Mouse (Mus musculus) midbrain, embryonic 16.5 days (tissue): ENCODE measurements around the gene Pomgnt1. TPM values are rescaled to one million over a fixed set of nuclear protein-coding genes. Genes with fewer than 3 reads are reported as not detected.

Experiments
- ATAC-seq: fragments of 200-750 bp; cut with Nextera tagmentation; 2 replicates; pipeline ENCODE4 v1.8.0; 2017; ENCODE audit warnings: moderate TSS enrichment
- H3K27ac ChIP-seq: fragments of 300-500 bp; sonication (generic); 2 replicates; pipeline ENCODE4 v1.5.1; 2014; ENCODE audit warnings: mild to moderate bottlenecking, low read length, mixed read lengths
- H3K27me3 ChIP-seq: fragments of 300-500 bp; sonication (generic); 2 replicates; pipeline ENCODE4 v1.6.1; 2014; ENCODE audit warnings: low read depth, low read length, mixed read lengths; ENCODE audit not compliant: control insufficient read depth, insufficient read depth
- H3K36me3 ChIP-seq: fragments of 300-500 bp; sonication (generic); 2 replicates; pipeline ENCODE4 v1.6.1; 2014; ENCODE audit warnings: mild to moderate bottlenecking, low read length, moderate library complexity, mixed read lengths; ENCODE audit not compliant: control insufficient read depth, insufficient read depth
- H3K4me1 ChIP-seq: fragments of 300-500 bp; sonication (generic); 2 replicates; pipeline ENCODE4 v1.6.1; 2014; ENCODE audit warnings: mild to moderate bottlenecking, low read length, mixed read lengths; ENCODE audit not compliant: control insufficient read depth, insufficient read depth
- H3K4me2 ChIP-seq: fragments of 300-500 bp; sonication (generic); 2 replicates; pipeline ENCODE4 v1.6.1; 2014; ENCODE audit warnings: mild to moderate bottlenecking, low read length, mixed read lengths
- H3K4me3 ChIP-seq: fragments of 300-500 bp; sonication (generic); 2 replicates; pipeline ENCODE4 v1.5.1; 2014; ENCODE audit warnings: low read depth, mild to moderate bottlenecking, low read length, moderate library complexity, mixed read lengths
- H3K9ac ChIP-seq: fragments of 300-500 bp; sonication (generic); 2 replicates; pipeline ENCODE4 v1.6.1; 2014; ENCODE audit warnings: low read depth, low read length, mixed read lengths
- H3K9me3 ChIP-seq: fragments of 300-500 bp; sonication (generic); replicated peaks from 2 replicates; pipeline ENCODE4 v1.6.1; 2014; ENCODE audit warnings: mild to moderate bottlenecking, low read length, mixed read lengths; ENCODE audit not compliant: control insufficient read depth, poor library complexity, severe bottlenecking
- WGBS: fragments of 180-500 bp; shearing (Covaris S2); extraction: QIAGEN DNeasy Blood & Tissue Kit; methylation state at CpG from one replicate; pipeline ENCODE4 v1.1.7; 2014; 5-methylcytosine and 5-hydroxymethylcytosine counted together
- polyA plus RNA-seq: library from polyadenylated mRNA; unstranded; fragments of >200 nt; fragmentation: Nextera tagmentation; extraction: Ambion mirVana; gene quantifications from 2 replicates; pipeline ENCODE4 v1.2.1, GENCODE M21; 2015

Pomgnt1 gene
- polyA plus RNA-seq, 1 experiment from 2014 or later: 68.8 TPM

- under 1% methylated on average over 46 of the region's 47 CpGs for WGBS
- Histone ChIP-seq H3K4me2 (peak overlapping the region; percentile 92), H3K4me3 (peak overlapping the region; percentile 60), H3K36me3 (no peaks in the 10 kb centered on the region), H3K9ac (peak overlapping the region; percentile 73), H3K27ac (no peak overlapping the region), H3K27me3 (no peaks in the 10 kb centered on the region), H3K4me1 (peaks cover 7% of the 10 kb centered on the region; the same call in 1 of the 2 replicates), H3K9me3 (no peaks in the 10 kb centered on the region)
- peak; percentile 69 for ATAC-seq
These were observed 20.5 kb downstream of the Pomgnt1 start for GRCm38 (mm10) chr4:116143891-116144717.

- WGBS: 19% methylated on average over 6 of the region's 6 CpGs
- ATAC-seq: peak; percentile 13; the same call in 1 of the 2 replicates
- peak overlapping the region; percentile 87 for H3K27ac ChIP-seq
These were observed 26.1 kb downstream of the Pomgnt1 start for GRCm38 (mm10) chr4:116149812-116150155.

GRCm38 (mm10) chr4:116150156-116150861 lies 26.7 kb downstream of the Pomgnt1 start:
- peaks cover 13% of the 10 kb centered on the region for H3K4me1 ChIP-seq
- H3K27me3 ChIP-seq: no peaks in the 10 kb centered on the region
- peak; percentile 92 for ATAC-seq
- under 1% methylated on average over 53 of the region's 73 CpGs for WGBS
- H3K9me3 ChIP-seq: no peaks in the 10 kb centered on the region
- H3K9ac ChIP-seq: peak overlapping the region; percentile 96
- peak overlapping the region; percentile 86 for H3K4me3 ChIP-seq
- peak overlapping the region; percentile 87 for H3K27ac ChIP-seq
- peak overlapping the region; percentile 75 for H3K4me2 ChIP-seq
- peaks cover 19% of the 10 kb centered on the region for H3K36me3 ChIP-seq

More at GRCm38 (mm10) chr4:116149812-116150155, 26.1 kb downstream of the Pomgnt1 start:
- no peaks in the 10 kb centered on the region for H3K9me3 ChIP-seq
- H3K9ac ChIP-seq: peak overlapping the region; percentile 96
- no peaks in the 10 kb centered on the region for H3K27me3 ChIP-seq
- H3K4me3 ChIP-seq: peak overlapping the region; percentile 86
- H3K4me2 ChIP-seq: peak overlapping the region; percentile 75
- peaks cover 15% of the 10 kb centered on the region for H3K36me3 ChIP-seq
- H3K4me1 ChIP-seq: peaks cover 13% of the 10 kb centered on the region

DNA sequence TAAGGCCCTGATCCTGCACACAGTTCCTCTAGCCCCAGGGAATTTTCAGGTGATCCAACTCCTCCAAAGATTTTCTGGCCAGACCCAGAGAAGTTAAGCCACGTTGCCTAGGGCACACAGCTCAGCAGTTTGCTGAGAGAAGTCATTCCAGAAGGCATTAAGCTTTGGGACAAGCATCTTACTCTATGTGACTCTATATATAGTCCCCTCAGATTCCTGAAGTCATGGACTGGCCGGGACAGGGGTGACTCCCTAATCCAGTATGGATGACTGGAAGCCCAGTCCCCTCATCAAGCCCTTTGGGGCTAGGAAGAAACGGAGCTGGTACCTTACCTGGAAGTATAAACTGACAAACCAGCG lies 27.2 kb downstream of the Pomgnt1 start:
- H3K9me3 ChIP-seq: no peaks in the 10 kb centered on the region
- H3K27me3 ChIP-seq: no peaks in the 10 kb centered on the region
- H3K4me1 ChIP-seq: peaks cover 13% of the 10 kb centered on the region
- WGBS: 29% methylated on average over 4 of the region's 4 CpGs
- no peak overlapping the region; the same call in 1 of the 2 replicates for H3K27ac ChIP-seq
- H3K36me3 ChIP-seq: peaks cover 22% of the 10 kb centered on the region
- peak overlapping the region; percentile 86 for H3K4me3 ChIP-seq
- peak overlapping the region; percentile 75 for H3K4me2 ChIP-seq
- H3K9ac ChIP-seq: peak overlapping the region; percentile 96
- ATAC-seq: peak; percentile 18; the same call in 1 of the 2 replicates

DNA sequence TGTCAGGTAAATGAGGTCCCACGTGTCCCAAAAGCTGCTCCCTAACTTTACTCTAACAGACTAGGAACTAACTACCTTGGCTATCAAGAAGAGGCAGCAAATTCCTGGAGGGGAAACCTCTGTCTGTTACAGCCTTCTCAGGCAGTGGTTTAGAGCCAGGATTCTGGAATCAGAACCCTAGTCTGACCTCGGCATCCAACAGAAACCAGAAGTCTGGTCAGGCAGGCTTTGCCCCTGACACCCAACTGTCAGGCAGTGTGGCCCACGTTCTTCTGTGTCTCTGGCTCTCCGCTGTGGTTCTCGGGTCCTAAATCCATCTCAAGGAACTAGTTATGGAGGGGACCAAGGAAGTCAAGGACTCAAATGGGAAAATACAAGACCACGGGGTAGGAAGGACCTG lies 27.6 kb downstream of the Pomgnt1 start, which contains the start of gene Lurap1:
TSS of gene Lurap1 (minus strand) at position 101 of the 400 bp plus-strand sequence.
- no peak for ATAC-seq
- peak within 1 kb of the TSS; percentile 96 for H3K9ac ChIP-seq
- no peaks in the 10 kb centered on the region for H3K9me3 ChIP-seq
- H3K36me3 ChIP-seq: peaks cover 26% of the 10 kb centered on the region
- 78% methylated on average over 6 of the region's 6 CpGs for WGBS
- H3K27ac ChIP-seq: peak within 1 kb of the TSS; percentile 87
- peak within 1 kb of the TSS; percentile 86 for H3K4me3 ChIP-seq
- peak within 1 kb of the TSS; percentile 75 for H3K4me2 ChIP-seq
- peaks cover 13% of the 10 kb centered on the region for H3K4me1 ChIP-seq
- H3K27me3 ChIP-seq: no peaks in the 10 kb centered on the region

- Histone ChIP-seq H3K9me3 (no peaks in the 10 kb centered on the region), H3K36me3 (peaks cover 39% of the 10 kb centered on the region), H3K9ac (no peak overlapping the region), H3K4me3 (no peak overlapping the region), H3K4me2 (no peak overlapping the region), H3K27me3 (no peaks in the 10 kb centered on the region), H3K27ac (no peak overlapping the region), H3K4me1 (peaks cover 13% of the 10 kb centered on the region)
- WGBS: 93% methylated on average over 15 of the region's 15 CpGs
- no peak for ATAC-seq
These were observed 29.1 kb downstream of the Pomgnt1 start for GRCm38 (mm10) chr4:116152702-116153101.

DNA sequence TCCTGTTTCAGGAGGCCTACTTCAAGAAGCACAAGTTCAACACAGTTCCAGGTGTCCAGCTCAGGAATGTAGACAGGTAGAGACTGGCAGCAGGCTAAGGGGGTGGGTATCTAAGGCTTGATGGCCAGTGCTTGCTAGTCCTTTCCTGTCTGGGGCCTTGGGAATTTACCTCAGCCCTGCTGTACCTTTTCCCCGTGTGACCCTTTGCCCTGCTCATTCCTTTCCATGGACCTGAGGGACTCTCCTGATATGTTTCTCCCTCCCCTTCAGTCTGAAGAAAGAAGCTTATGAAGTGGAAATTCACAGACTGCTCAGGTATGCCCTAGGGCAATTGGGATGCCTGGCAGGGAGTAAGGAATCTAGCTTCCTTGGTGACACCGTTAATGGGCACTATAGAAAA lies 34.2 kb downstream of the Pomgnt1 start:
- Histone ChIP-seq H3K4me2 (no peak overlapping the region), H3K27me3 (no peaks in the 10 kb centered on the region), H3K27ac (no peak overlapping the region), H3K36me3 (peaks cover 52% of the 10 kb centered on the region), H3K9me3 (no peaks in the 10 kb centered on the region), H3K9ac (no peak overlapping the region), H3K4me3 (no peak overlapping the region), H3K4me1 (no peaks in the 10 kb centered on the region)
- 95% methylated on average over 2 of the region's 2 CpGs for WGBS
- ATAC-seq: no peak

DNA sequence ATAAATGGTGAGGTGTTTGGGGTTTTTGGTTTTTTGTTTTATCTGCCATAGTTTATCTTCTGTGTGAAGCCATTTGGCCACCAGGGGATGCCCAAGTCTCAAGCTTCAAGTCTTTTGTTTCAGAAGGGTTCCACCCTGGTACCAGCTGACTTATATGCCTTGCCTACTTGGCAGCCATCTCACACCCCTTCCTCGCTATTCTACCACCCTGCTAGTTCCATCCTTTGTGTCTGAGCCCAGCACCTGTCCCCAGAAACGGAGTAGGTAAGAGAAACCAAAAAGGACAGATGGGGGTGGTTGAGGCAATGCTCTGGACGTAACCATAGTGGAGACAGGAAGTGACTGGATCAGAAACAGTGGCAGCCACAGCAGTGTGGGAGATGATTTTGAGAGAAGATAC lies 36.3 kb downstream of the Pomgnt1 start:
- WGBS: 71% methylated on average over 3 of the region's 3 CpGs
- Histone ChIP-seq H3K9me3 (no peaks in the 10 kb centered on the region), H3K4me3 (no peak overlapping the region), H3K27ac (no peak overlapping the region), H3K9ac (no peak overlapping the region), H3K4me2 (no peak overlapping the region), H3K4me1 (no peaks in the 10 kb centered on the region), H3K36me3 (peaks cover 36% of the 10 kb centered on the region), H3K27me3 (no peaks in the 10 kb centered on the region)
- 0 out of 2 replicates have a peak, but pooled peaks have one; percentile 50 for ATAC-seq

GRCm38 (mm10) chr4:116160769-116161168 lies 37.1 kb downstream of the Pomgnt1 start:
- Histone ChIP-seq H3K4me3 (no peak overlapping the region), H3K4me2 (no peak overlapping the region), H3K27ac (no peak overlapping the region), H3K4me1 (no peaks in the 10 kb centered on the region), H3K9me3 (no peaks in the 10 kb centered on the region), H3K9ac (no peak overlapping the region), H3K36me3 (peaks cover 31% of the 10 kb centered on the region), H3K27me3 (no peaks in the 10 kb centered on the region)
- 79% methylated on average over 3 of the region's 3 CpGs for WGBS
- ATAC-seq: no peak
